Mouse (Mus musculus) kidney, postnatal 0 days (tissue): ENCODE results near the gene Prep. TPM values are rescaled to one million over a fixed set of nuclear protein-coding genes. Genes with fewer than 3 reads are reported as not detected.
A peak's percentile ranks its signal among the peaks of the same experiment; 100 is the strongest.

Experiments used
- ATAC-seq: fragments of 200-750 bp; cut with Nextera tagmentation; replicated peaks from 2 replicates; pipeline ENCODE4 v1.8.0; 2017; ENCODE audit warnings: low read depth, moderate number of reproducible peaks, moderate TSS enrichment, moderate library complexity; ENCODE audit not compliant: low FRiP score
- DNase-seq: peaks from one replicate; pipeline ENCODE4 v3.0.0-alpha.2; 2016; ENCODE audit warnings: low spot score
- H3K27ac ChIP-seq: fragments of 300-500 bp; sonication (generic); 2 replicates; pipeline ENCODE4 v1.5.1; 2014; ENCODE audit warnings: mild to moderate bottlenecking
- H3K27me3 ChIP-seq: fragments of 300-500 bp; sonication (generic); 2 replicates; pipeline ENCODE4 v1.6.1; 2014; ENCODE audit warnings: low read length, mixed read lengths; ENCODE audit not compliant: insufficient read depth
- H3K36me3 ChIP-seq: fragments of 300-500 bp; sonication (generic); 2 replicates; pipeline ENCODE4 v1.6.1; 2014; ENCODE audit warnings: low read length, mixed read lengths; ENCODE audit not compliant: insufficient read depth
- H3K4me1 ChIP-seq: fragments of 300-500 bp; sonication (generic); replicated peaks from 2 replicates; pipeline ENCODE4 v1.6.1; 2014; ENCODE audit warnings: antibody characterized with exemption, low read length, mixed read lengths; ENCODE audit not compliant: insufficient read depth
- H3K4me2 ChIP-seq: fragments of 300-500 bp; sonication (generic); 2 replicates; pipeline ENCODE4 v1.6.1; 2014; ENCODE audit warnings: mild to moderate bottlenecking, low read length, moderate library complexity, mixed read lengths
- H3K4me3 ChIP-seq: fragments of 300-500 bp; sonication (generic); replicated peaks from 2 replicates; pipeline ENCODE4 v1.5.1; 2014; ENCODE audit warnings: low read depth, low read length
- H3K9ac ChIP-seq: fragments of 300-500 bp; sonication (generic); 2 replicates; pipeline ENCODE4 v1.6.1; 2014; ENCODE audit warnings: low read depth, low read length
- H3K9me3 ChIP-seq: fragments of 300-500 bp; sonication (generic); replicated peaks from 2 replicates; pipeline ENCODE4 v1.6.1; 2016; ENCODE audit warnings: low read length, inconsistent platforms, mixed read lengths
- CTCF ChIP-seq: IDR thresholded peaks from 2 replicates; pipeline ENCODE4 v1.5.1; 2016; ENCODE audit warnings: antibody characterized with exemption, low read depth, mild to moderate bottlenecking, moderate library complexity
- WGBS: fragments of 180-500 bp; shearing (Covaris S2); extraction: QIAGEN DNeasy Blood & Tissue Kit; methylation state at CpG from one replicate; pipeline ENCODE4 v1.1.7; 2014; 5-methylcytosine and 5-hydroxymethylcytosine counted together
- polyA plus RNA-seq: library from polyadenylated mRNA; unstranded; fragments of >200 nt; fragmentation: Nextera tagmentation; extraction: Ambion mirVana; gene quantifications from 2 replicates; pipeline ENCODE4 v1.2.1, GENCODE M21; 2015

Gene Prep
- polyA plus RNA-seq, 1 experiment from 2014 or later, result 12.8 TPM

DNA sequence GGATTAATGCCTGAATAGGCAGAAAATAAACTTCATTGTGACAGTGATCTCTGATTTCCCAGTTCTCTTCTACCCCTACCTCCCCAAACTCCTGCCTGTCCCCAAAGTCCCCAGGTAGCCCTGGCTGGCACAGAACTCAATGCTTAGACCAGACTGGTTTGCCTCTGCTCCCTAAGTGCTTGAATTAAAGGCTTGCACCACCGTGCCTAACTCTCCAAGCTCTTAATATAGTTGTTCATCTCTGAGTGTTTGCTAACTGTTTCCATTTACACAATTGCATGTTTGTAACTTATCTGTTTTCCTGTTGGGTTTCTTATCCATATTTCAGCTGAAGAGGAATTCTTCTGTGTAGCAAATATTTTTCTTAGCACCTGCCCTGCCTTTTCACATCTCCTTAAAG is 6.2 kb upstream of the Prep start:
- Histone ChIP-seq H3K27ac (no peak overlapping the region), H3K9me3 (no peaks in the 10 kb centered on the region), H3K9ac (no peak overlapping the region), H3K4me2 (no peak overlapping the region), H3K4me3 (no peak overlapping the region), H3K4me1 (no peaks in the 10 kb centered on the region), H3K27me3 (no peaks in the 10 kb centered on the region), H3K36me3 (no peaks in the 10 kb centered on the region)
- ATAC-seq (no peak), DNase-seq (no peak)
- WGBS, result 88% methylated on average over 1 of the region's 1 CpGs
- TF ChIP-seq CTCF, result no peak

DNA sequence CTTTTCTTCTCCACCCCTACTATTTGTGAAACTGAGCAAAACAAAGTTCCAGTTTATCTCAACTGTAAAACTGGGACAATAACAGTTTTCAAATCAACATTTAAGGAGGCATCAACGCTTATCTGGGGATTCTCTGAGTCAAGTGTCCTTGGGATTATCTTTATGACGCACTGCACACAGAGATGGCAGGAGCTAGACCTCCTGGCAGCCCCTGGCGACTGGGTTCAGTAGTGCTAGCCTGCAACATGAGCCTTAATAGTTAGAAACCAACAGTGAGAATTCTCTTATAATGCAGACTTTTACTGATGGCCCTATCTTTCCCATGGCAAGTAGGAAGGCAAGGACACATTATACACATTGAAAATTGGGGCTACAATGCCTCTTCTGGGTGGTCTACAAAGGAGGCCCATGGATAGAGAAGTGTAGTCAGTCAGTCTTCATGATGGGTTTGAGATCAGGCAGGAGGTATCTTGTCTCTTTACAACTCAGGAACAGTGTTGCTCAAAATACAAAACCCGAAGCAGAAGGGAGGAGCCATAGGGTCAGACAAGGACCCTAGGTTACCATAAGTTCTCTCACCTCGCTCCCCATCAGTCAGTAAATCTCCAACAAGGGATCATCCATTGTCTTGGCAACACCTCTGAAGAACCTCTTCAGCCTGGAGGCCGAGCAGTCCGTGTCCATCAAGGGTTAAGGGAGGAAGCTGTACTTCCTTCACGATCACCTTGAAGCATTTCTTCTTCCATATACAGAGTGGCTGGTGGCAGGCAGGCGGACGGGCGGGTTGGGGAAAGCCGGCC is 672 bp upstream of the Prep start:
- ATAC-seq (no peak), DNase-seq (peak; percentile 21)
- H3K36me3 ChIP-seq, result no peaks in the 10 kb centered on the region
- no peaks in the 10 kb centered on the region; the same call in 1 of the 2 replicates for H3K4me1 ChIP-seq
- peak; percentile 13; the same call in 1 of the 2 replicates for TF ChIP-seq CTCF
- no peaks in the 10 kb centered on the region for H3K27me3 ChIP-seq
- peak overlapping the region; percentile 85 for H3K27ac ChIP-seq
- H3K4me3 ChIP-seq, result peak overlapping the region; percentile 93
- 14% methylated on average over 12 of the region's 12 CpGs for WGBS
- no peaks in the 10 kb centered on the region for H3K9me3 ChIP-seq
- H3K4me2 ChIP-seq, result peak overlapping the region; percentile 94
- peak overlapping the region; percentile 89 for H3K9ac ChIP-seq

DNA sequence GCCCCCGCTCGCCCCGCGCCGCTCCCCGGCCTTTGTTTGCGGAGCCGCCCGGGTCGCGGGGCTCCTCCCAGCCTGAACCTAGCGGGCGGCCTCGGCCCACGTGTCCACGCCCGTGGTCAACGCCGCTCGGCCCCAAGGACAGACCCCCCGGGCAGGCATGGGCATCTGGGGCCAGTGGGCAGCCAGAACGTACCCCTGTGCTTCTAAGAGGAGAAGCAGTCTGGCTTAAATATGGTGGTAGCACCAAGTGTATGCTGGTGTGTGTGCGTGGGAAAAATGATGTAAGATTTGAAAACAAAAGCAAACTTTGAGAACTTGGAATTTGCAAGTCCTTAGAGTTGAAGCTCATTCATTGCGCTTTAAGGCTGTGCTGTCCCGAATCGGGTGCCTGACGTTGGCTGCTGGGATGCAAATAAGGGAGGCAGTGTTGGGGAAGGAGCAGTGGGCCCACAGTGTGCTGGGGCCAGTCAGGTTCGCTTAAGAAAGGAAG is 478 bp downstream of the Prep start:
- Histone ChIP-seq H3K27me3 (no peaks in the 10 kb centered on the region), H3K9me3 (no peaks in the 10 kb centered on the region), H3K4me3 (peak overlapping the region; percentile 93), H3K9ac (peak overlapping the region; percentile 89), H3K4me1 (no peaks in the 10 kb centered on the region; the same call in 1 of the 2 replicates), H3K36me3 (no peaks in the 10 kb centered on the region), H3K27ac (peak overlapping the region; percentile 85), H3K4me2 (peak overlapping the region; percentile 94)
- DNase-seq (peak; percentile 56), ATAC-seq (peak; percentile 67)
- TF ChIP-seq CTCF, result no peak
- WGBS, result 1% methylated on average over 28 of the region's 28 CpGs

DNA sequence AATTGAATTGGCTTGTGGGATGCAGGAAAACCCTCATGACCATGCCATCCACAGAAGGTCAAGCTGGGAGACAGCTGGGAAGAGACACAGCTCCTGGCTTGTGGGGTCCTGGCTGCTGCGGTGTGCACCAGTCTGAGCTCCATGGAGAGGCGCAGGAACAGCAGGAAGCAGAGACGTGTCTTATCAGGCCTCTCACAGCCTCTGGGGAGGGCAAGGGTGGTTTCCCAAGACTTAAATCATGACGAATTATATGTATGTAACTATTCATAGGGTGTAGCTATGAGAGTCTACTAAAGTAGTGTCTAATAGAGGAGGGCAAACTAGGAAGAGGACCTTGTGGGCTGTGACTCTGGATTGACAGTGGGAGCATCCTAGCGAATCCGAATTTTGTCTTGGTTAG is 2.6 kb downstream of the Prep start:
- TF ChIP-seq CTCF, result no peak
- H3K4me2 ChIP-seq, result no peak overlapping the region

GRCm38 (mm10) chr10:45070362-45070761 is 3.4 kb downstream of the Prep start:
- Histone ChIP-seq H3K36me3 (no peaks in the 10 kb centered on the region), H3K4me2 (no peak overlapping the region), H3K9me3 (no peaks in the 10 kb centered on the region), H3K4me1 (no peaks in the 10 kb centered on the region; the same call in 1 of the 2 replicates), H3K27me3 (no peaks in the 10 kb centered on the region), H3K9ac (no peak overlapping the region), H3K27ac (no peak overlapping the region), H3K4me3 (no peak overlapping the region)
- DNase-seq, result no peak
- 78% methylated on average over 5 of the region's 5 CpGs for WGBS
- no peak for ATAC-seq
- no peak for TF ChIP-seq CTCF

More for the DNA sequence above, 2.6 kb downstream of the Prep start:
- no peak for DNase-seq
- no peak for ATAC-seq
- Histone ChIP-seq H3K4me1 (no peaks in the 10 kb centered on the region; the same call in 1 of the 2 replicates), H3K27me3 (no peaks in the 10 kb centered on the region), H3K4me3 (no peak overlapping the region), H3K27ac (no peak overlapping the region), H3K36me3 (no peaks in the 10 kb centered on the region), H3K9ac (no peak overlapping the region), H3K9me3 (no peaks in the 10 kb centered on the region)
- 65% methylated on average over 6 of the region's 6 CpGs for whole genome bisulfite sequencing

- ATAC-seq (no peak), DNase-seq (no peak)
- no peak overlapping the region for H3K4me3 ChIP-seq
- no peaks in the 10 kb centered on the region; the same call in 1 of the 2 replicates for H3K4me1 ChIP-seq
- TF ChIP-seq CTCF, result no peak
- no peaks in the 10 kb centered on the region for H3K27me3 ChIP-seq
- WGBS, result 81% methylated on average over 13 of the region's 13 CpGs
- H3K27ac ChIP-seq, result no peak overlapping the region
- H3K9ac ChIP-seq, result no peak overlapping the region
- no peaks in the 10 kb centered on the region for H3K9me3 ChIP-seq
- no peak overlapping the region for H3K4me2 ChIP-seq
- no peaks in the 10 kb centered on the region for H3K36me3 ChIP-seq
Measured at GRCm38 (mm10) chr10:45070929-45071813, 4.2 kb downstream of the Prep start.
